Mouse (Mus musculus) liver, adult 2 months (tissue): ENCODE data around the gene Pbx3.

ENCODE experiments used
- CTCF ChIP-seq: fragments of 200-500 bp; IDR thresholded peaks from 2 replicates; pipeline ENCODE4 v1.5.1; 2011; ENCODE audit warnings: low read depth, low read length, control low read depth
- POLR2A ChIP-seq: fragments of 200-500 bp; IDR thresholded peaks from 2 replicates; pipeline ENCODE4 v1.6.1; 2011; ENCODE audit warnings: low read length, control low read depth; ENCODE audit not compliant: insufficient read depth; ENCODE audit errors: extremely low read depth

DNA sequence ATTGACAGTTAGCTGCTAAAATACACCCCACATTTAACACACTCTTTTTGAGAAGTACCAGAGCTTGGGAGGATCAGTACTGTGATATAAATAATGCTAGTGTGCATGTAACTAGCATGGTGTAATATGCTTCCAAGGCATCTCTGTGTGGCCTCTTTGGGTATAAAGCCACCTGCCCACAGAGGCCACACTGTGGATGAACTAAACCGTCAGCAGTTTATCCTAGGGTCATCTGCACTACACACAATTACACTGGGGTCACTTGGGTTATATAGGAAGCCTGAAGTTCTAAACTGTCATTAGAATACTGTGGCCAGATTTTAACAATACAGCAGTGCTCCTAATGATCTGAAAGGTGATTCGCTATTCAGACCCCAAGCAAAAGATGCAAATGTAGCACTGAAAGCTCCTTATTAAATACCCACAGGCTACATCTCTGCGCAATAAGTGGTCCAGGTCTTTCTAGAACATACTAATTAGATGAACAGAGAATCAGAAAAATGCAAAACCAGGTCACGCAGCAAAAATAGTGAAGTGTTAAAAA is 133.6 kb downstream of the Pbx3 start:
- TF ChIP-seq CTCF (no peak), POLR2A (no peak)
